Mouse (Mus musculus) MN1 (cell line): ENCODE measurements around the gene Pigt.

ENCODE experiments used
- DNase-seq: peaks from one replicate; pipeline ENCODE4 v3.0.0-alpha.2; 2016; ENCODE audit warnings: low spot score

Gene Pigt

GRCm38 (mm10) chr2:164496847-164497690 is at the start of gene Pigt:
Pigt (plus strand) TSS chr2:164497520.
- DNase-seq: peak; percentile 91

DNA sequence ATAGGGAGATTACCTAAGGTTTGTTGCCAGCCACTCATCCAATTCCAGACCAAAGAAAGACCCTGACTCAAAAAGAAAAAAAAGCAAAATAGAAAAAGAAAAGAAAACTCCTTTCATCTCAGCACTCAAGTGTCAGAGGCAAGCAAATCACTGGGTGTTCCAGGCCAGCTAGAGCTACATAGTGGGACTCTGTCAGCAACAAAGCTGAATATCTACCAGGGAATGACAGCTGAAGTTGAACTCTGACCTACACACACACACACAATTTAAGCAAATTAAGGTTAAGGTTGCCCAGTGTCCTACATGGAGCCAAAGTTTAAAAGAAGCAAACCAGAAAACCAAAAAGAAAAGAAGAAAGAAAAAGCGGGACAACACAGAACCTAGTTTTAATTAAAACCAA is 49.2 kb upstream of the Pigt start:
- no peak for DNase-seq

DNA sequence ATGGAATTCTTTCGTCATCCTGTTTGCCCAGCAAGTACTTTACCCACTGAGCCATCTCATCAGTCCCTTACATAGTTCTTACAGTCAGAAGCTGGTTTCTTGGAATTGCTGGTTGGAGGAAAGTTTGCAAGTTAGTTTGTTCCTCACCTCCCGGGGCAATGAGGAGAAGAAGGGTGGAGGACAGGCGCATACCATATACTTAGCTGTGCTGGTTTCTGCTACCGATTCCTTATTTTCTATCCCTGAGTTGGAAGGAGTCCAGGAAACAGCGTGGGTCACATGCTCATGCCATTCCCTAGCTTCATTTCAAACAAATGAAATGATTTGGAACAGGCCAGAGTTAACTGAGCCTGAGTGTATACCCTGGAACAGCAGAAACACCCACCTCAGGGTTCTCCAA is 48.4 kb upstream of the Pigt start:
- no peak for DNase-seq

GRCm38 (mm10) chr2:164449341-164450042 is 47.8 kb upstream of the Pigt start:
- DNase-seq: no peak

GRCm38 (mm10) chr2:164452000-164452676 is 45.2 kb upstream of the Pigt start:
- DNase-seq: no peak

- no peak for DNase-seq
Observed at GRCm38 (mm10) chr2:164453047-164453757, 44.1 kb upstream of the Pigt start.

DNA sequence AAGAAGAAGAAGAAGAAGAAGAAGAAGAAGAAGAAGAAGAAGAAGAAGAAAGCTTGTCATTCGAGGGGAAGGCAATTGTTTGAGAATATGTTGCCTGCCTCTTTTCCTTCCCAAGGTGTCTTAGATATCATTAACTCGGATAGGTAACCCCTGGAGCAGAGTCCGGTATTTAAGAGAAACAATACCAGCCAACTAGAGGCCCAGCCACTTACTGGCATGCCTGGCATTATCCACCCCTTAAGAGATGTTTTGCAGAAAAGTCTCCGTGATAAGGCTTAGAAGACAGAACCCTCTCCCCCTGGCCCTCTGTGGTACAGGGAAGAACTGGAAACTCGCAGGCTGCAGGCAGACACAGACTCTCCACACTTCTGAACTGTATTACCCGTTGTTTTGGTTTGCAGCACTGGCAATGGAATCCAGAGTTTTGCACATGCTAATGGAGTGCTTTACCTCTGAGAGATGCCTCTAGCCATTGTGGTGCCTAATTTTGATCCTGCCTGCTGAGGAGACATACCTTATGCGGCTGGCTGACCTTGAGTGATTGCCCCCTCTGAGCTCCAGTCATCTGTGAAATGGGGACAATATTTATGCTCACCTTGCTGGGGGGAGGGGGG is 43.3 kb upstream of the Pigt start:
- DNase-seq: no peak

- no peak for DNase-seq
Observed at GRCm38 (mm10) chr2:164454846-164455245, 42.5 kb upstream of the Pigt start.

- DNase-seq: no peak
Observed at GRCm38 (mm10) chr2:164455421-164456190, 41.7 kb upstream of the Pigt start.

DNA sequence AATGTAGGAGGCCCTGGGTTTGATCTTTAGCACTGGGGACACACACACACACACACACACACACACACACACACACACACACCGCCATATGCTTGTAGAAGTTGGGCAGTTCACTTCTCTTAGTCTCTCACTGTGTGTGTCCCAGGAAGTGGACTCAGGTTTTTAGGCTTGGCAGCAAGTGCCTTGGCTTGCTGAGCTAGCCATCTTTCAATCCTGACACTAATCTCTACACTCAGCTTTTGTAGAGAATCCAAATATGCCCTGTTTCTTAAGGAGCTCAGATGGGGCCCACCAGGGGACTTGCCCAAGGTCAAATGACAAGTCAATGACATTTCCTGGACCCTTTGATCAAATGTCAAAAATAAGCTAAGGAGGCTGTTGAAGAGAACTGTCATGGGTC is 40.9 kb upstream of the Pigt start:
- no peak for DNase-seq

- DNase-seq: peak; percentile 27
Observed at GRCm38 (mm10) chr2:164456864-164457300, 40.4 kb upstream of the Pigt start, which contains the start of gene Sys1. Sys1 (plus strand) TSS chr2:164456964.

DNA sequence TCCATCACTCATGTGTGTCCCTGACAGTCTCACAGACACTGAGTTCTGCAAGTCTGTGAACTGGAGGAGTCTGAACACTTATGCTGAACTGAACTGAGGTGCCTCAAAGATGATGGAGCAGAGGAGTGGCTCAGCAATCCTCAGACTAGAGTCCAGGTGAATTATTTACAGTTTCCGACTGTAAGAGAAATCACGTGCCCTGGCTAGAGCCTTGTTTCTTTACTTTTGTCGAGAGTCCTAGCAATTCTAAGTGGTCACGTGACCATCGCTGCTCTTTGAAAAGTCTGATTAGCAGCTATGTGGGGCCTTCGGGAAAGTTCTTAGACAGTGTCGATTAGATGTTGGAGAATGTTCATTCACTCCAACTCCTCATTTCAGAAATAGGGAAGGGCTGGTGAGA is 39.4 kb upstream of the Pigt start:
- no peak for DNase-seq

GRCm38 (mm10) chr2:164458535-164458934 is 38.8 kb upstream of the Pigt start:
- DNase-seq: no peak

GRCm38 (mm10) chr2:164460745-164461551 is 36.4 kb upstream of the Pigt start, which contains the start of gene Gm20458:
Gm20458 (plus strand) TSS chr2:164460967.
- peak; percentile 98 for DNase-seq

GRCm38 (mm10) chr2:164465161-164465560 is 32.2 kb upstream of the Pigt start:
- DNase-seq: peak; percentile 19

DNA sequence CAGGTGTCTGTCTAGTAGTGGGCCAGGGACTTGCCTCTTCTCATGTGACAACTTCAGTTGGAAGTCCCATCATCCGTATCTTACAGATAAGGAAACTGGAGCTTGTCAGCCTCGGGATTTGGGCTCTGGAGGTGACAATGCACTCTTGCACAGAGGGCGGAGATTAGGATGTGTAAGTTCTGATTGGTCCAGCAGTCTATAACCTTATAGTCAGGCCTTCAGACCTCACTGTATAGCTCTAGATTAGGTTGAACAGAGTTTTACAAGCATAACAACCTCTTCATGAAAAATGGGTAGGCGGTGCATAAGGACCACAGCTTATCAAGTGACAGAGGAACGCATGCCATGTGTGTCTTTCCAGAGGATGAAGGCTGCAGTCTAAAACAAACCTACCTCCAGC is 30.5 kb upstream of the Pigt start:
- DNase-seq: no peak

- peak; percentile 42 for DNase-seq
Observed at GRCm38 (mm10) chr2:164470254-164470653, 27.1 kb upstream of the Pigt start.

DNA sequence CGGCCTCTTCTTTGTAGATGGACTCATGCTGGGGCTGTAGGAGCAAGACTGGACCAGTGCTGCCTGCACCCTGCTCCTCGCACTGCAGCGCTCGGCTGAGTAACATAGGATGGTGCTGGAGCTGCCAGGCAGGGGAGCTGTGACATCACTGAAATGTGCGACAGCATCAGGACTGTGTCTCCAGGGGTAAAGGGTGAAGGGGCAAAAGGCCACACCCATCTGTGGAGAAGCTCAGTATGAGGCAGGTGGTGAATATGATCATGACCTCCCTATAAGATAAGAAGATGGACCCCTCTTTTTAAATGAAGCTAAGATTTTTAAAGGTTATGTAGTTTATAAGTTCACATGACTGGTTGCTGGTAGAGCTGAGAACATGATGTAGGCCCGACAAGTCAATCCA is 23.7 kb upstream of the Pigt start, which contains the start of gene Trp53tg5:
Trp53tg5 (minus strand) TSS at position 101 of the 400 bp plus-strand sequence.
- no peak for DNase-seq

- no peak for DNase-seq
Observed at GRCm38 (mm10) chr2:164485681-164486257, 11.6 kb upstream of the Pigt start, which contains the start of gene Dbndd2. Dbndd2 (plus strand) TSS chr2:164486106.
